Mouse (Mus musculus): Measurements from ENCODE around the gene Dlgap4. TPM values are rescaled to one million over a fixed set of nuclear protein-coding genes. Genes with fewer than 3 reads are reported as not detected.
A peak's percentile ranks its signal among the peaks of the same experiment; 100 is the strongest.

Gene Dlgap4
- total RNA-seq, 2 experiments from 2014 or later = 57.1 to 58.3 TPM

- no peak for DNase-seq
Observed at GRCm38 (mm10) chr2:156741998-156742397, 128.5 kb downstream of the Dlgap4 start.

DNA sequence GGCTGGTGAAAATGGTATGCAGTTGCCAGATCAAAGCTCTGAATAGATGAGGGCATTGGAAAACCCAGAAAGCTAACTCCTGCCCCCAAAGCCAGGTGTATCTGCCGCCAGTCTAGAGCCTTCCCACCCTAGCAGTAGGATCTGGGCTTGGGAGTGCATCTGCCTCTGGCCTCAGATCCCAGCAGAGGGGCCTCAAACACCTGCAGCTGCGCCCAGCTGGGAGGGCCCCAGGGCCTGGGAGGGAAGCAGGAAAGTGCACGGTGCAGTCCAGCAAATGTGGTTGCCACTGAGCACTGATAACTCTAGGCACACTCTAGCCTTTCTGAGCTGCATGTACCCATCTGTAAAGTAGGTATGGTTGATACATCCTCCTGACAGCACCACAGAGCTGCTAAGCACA, 129.7 kb downstream of the Dlgap4 start:
- DNase-seq = no peak

DNA sequence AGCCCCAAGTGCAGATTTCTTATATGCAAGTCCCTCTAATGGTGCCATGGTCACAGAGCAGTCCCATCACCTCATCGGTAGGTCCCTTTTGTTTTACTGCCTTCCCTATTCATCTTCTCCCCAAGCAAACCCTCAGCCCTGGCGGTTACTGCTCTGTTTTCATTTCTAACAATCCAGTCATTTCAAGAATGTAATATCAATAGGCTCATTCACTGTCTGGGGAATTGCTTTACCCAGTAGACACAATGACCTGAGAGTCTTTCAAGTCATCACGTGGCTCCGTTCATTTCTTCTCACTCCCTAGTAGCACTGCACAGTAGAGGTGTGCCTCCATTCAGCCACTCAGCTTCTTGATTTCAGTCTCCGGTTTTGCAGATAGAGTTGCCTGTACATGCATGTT, 130.9 kb downstream of the Dlgap4 start:
- no peak for DNase-seq

- DNase-seq = no peak
Observed at GRCm38 (mm10) chr2:156747315-156747714, 133.8 kb downstream of the Dlgap4 start.

- DNase-seq = no peak
Observed at GRCm38 (mm10) chr2:156749687-156750086, 136.2 kb downstream of the Dlgap4 start.

GRCm38 (mm10) chr2:156756937-156757336, 143.4 kb downstream of the Dlgap4 start:
- DNase-seq = no peak

GRCm38 (mm10) chr2:156760843-156761505, 147.5 kb downstream of the Dlgap4 start:
- no peak for DNase-seq

- DNase-seq = no peak
Observed at GRCm38 (mm10) chr2:156761521-156762278, 148.2 kb downstream of the Dlgap4 start.

DNA sequence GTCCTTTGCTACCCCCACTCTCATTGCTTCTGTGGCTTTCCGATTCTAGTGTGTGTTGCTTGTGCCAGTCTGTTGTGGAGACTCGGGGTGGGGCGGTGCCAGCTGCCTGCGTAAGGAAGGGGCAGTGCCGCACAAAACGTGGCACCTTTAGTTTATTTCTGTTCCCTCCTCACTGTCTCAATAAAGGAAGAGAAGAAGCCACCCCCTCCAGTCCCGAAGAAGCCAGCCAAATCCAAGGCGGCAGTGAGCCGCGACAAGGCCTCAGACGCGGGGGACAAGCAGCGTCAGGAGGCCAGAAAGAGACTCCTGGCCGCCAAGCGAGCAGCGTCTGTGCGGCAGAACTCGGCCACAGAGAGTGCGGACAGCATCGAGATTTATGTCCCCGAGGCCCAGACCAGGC, 149.0 kb downstream of the Dlgap4 start:
- DNase-seq = no peak

DNA sequence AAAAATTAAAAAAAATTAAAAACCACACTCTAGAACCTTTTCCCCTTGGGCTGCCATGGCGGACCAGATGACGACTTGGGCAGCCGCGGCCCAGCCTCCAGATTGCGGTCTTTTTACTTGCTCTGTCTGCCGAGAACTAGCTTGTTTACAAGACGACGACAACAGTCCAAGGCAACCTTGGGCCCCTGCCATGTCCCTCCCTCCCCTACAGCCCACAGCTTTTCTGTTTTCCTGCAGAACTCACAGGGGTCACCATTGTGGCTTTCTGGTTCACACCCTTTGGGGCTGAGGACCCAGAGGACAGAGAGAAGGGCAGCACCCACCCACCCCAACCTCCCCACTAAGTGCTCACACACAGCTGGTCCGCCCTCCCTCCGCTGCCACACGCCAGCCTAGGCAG, 149.6 kb downstream of the Dlgap4 start:
- peak; percentile 61 for DNase-seq

GRCm38 (mm10) chr2:156764022-156764421, 150.5 kb downstream of the Dlgap4 start:
- no peak for DNase-seq

DNA sequence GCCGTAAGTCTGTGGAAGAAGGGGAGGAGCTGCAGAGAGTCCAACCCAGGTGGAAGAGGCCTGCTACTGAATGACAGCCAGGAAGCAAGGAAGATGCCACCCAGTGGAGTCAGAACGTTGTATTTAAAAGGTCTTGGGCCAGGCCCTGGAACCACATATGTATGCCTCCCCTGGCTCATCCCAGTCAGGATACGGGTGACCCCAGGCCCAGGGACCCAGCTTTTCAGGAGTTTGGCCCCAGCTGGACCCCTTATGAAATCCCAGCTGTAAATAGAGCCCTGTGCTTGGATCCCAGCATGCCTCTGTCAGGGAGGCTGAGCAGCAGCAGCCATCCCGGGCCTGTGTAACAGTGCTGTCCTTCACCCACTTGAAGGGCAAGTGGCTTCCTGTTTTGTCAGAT, 151.2 kb downstream of the Dlgap4 start:
- no peak for DNase-seq

GRCm38 (mm10) chr2:156765593-156765992, 152.1 kb downstream of the Dlgap4 start:
- DNase-seq = no peak

GRCm38 (mm10) chr2:156766227-156767019, 152.9 kb downstream of the Dlgap4 start:
- no peak for DNase-seq

GRCm38 (mm10) chr2:156767108-156767507, 153.6 kb downstream of the Dlgap4 start:
- DNase-seq = no peak

DNA sequence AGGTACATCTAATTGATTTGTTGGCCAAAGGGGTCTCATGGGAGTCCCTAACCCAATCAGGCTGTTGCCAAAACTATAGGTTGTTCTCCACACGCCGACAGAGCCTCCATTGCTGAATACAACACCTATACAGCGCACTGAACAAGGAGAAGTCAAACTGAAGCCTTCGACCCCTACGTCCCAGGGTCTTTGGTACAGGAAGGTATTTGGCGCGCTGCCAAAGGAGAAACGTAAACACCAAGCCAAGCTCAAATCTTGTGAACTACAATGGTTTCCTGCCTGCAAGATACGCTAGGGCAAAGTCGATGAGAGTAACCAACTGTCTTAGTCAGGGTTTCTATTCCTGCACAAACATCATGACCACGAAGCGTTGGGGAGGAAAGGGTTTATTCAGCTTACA, 155.8 kb downstream of the Dlgap4 start:
- DNase-seq = no peak

DNA sequence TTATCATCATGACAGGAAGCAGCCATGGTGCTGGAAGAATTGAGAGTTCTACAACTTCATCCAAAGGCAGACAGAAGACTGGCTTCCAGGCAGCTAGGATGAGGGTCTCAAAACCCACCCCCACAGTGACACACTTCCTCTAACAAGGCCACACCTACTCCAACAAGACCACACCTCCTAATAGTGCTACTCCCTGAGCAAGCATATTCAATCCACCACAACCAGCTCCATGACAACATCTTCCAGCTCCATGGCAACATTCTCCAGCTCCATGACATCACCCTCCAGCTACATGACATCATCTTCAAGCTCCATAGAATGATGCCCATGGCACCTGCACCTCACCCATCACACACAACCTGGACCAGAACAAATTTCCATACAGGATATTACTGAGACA, 160.0 kb downstream of the Dlgap4 start:
- no peak for DNase-seq

- no peak for DNase-seq
Observed at GRCm38 (mm10) chr2:156774035-156774737, 160.7 kb downstream of the Dlgap4 start.

DNA sequence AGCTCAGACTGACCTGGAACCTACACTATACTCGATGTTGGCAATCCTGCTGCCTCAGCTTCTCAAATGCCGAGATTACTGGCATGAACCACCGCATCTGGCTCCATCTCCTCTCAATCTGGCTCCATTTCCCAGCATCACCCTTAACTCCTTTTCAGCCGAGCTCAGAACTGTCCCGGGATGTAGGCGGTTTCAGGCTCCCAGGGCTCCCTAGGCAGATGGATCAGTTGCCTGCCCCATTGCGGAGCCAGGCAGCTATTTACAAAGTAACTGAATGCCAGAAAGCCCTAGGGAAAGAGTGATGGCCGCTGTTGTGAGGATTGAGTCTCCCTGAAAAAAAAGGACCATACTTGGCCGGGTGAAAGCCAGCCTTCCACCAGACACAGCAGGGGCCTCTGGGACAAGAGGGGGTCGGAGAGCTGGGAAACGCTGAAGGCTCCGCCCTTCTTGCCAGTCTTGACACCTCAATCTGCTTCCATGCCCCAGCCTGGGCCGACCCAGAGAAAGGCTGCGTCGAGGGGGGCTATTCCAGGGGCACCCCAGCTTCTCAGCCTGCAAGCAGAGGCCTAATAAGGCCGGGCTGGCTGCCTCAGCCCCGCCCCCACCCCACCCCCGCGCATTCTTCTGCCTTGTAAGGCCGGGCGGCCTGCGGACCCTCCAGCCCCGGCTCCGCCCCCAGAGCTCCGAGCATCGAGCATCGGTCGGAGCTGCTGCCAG, 161.4 kb downstream of the Dlgap4 start, which contains the start of gene Myl9:
Gene Myl9, plus strand, starts transcription at position 683 of the 717 bp plus-strand sequence.
- peak; percentile 84 for DNase-seq

DNA sequence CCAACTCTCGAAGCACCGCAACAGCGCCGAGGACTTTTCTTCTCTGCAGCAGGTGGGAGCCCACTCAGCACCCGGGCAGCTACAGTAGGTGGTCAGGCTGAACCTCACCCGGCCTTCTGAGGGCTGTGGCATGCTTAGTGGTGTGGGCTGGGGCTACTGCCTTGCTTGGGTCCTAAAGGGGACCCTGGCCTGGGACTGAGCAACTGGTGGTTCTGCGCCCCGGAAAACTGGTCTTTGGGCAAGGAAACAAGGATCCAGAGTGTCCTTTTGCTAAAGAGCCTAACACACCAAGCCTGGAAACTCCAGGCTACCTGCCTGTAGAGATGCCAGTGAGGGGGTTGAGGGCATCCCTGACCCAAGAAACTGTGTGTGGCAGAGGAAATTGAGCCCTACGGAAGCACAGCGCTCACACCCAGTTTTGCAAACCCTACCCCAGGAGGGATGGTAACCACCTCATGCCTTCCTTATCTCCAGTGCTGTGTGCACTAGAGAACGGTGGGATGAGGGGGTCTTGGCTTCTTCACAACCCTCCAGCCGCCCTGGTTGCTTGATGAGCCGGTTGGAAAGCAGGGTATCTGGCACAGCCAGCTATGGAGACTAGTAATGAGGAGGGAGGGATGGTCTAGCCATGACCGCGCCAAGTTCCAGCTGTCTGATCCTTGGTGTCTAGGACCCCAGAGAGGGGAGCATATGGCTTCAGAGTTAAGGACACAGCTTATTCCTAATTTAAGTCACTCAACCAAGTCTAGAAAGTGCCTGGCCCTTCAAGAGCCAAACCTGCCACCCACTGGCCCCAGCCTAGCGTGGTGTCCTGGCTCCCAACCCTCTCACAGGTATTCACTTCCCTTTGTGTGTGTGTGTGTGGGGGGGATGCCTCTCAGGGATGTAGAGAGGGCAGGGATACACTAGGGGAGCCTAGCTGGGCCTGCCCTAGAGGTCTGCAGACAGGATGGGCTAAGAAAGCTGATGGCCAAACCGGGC, 162.2 kb downstream of the Dlgap4 start:
- no peak for DNase-seq

DNA sequence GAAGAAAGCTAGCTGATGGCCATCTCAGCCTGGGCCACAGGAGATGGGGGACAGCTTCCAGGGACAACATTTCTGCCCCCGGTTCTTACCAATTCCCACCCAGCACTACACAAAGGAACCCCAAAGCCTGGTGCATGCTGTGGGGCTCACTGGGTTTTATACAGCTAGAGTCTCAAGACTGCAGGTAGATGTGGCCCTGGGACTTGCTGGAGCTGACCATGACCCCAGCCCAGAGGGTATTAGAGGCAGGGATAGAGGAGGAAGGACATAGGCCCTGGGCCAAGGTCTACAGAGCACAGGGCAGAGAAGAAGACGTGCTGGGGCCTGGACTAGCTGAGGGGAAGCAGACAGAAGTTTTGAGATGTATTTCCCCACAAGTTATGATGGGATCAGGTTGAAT, 163.4 kb downstream of the Dlgap4 start:
- no peak for DNase-seq
